Mouse (Mus musculus) granulocyte monocyte progenitor cell, adult 5-6 weeks (primary cell): ENCODE measurements around the gene Nipsnap2. TPM values are rescaled to one million over a fixed set of nuclear protein-coding genes. Genes with fewer than 3 reads are reported as not detected.

Experiments used
- total RNA-seq, 2 experiments: library from RNA; stranded (forward) in 1 of 2; stranded (reverse) in 1 of 2; fragments of 200-712, 200-1000 nt in 1 of 2; fragments of >200 nt in 1 of 2; fragmentation: Nextera tagmentation in 1 of 2; gene quantifications; 2 replicates each; pipeline ENCODE4 v1.2.3; 2014 to 2017

The Nipsnap2 gene
- total RNA-seq, 2 experiments from 2014 or later = 24.7 to 26.2 TPM

Other genes with a start within 250 kb of the Nipsnap2 start
- 75.3 and 87.2 TPM in 2 replicates for gene Sfswap, start 223.8 kb upstream of the Nipsnap2 start, total RNA-seq (2014; fragmentation: Nextera tagmentation)
- gene Sfswap, start 223.8 kb upstream of the Nipsnap2 start, total RNA-seq (2017) = 67.2 and 72.7 TPM in 2 replicates
- gene Mmp17, start 140.9 kb upstream of the Nipsnap2 start, total RNA-seq (2014; fragmentation: Nextera tagmentation) = not detected in 2 replicates
- gene Mmp17, start 140.9 kb upstream of the Nipsnap2 start, total RNA-seq (2017) = 1.5 TPM in 1 of 2 replicates, not detected in the other
- gene Zfp11, start 55.0 kb upstream of the Nipsnap2 start, total RNA-seq (2014; fragmentation: Nextera tagmentation) = 2.6 and 3.7 TPM in 2 replicates
- 1.5 and 4.9 TPM in 2 replicates for gene Zfp11, start 55.0 kb upstream of the Nipsnap2 start, total RNA-seq (2017)
- not detected in 2 replicates for gene Sept14, start 16.6 kb upstream of the Nipsnap2 start, total RNA-seq (2014; fragmentation: Nextera tagmentation)
- gene Sept14, start 16.6 kb upstream of the Nipsnap2 start, total RNA-seq (2017) = not detected in 2 replicates
- gene Mrps17, start 9.6 kb upstream of the Nipsnap2 start, total RNA-seq (2014; fragmentation: Nextera tagmentation) = 132 and 207 TPM in 2 replicates
- gene Mrps17, start 9.6 kb upstream of the Nipsnap2 start, total RNA-seq (2017) = 94.5 and 125 TPM in 2 replicates
- 23.5 and 34.6 TPM in 2 replicates for gene Psph, start 62.4 kb downstream of the Nipsnap2 start, total RNA-seq (2014; fragmentation: Nextera tagmentation)
- 20.5 and 21.4 TPM in 2 replicates for gene Psph, start 62.4 kb downstream of the Nipsnap2 start, total RNA-seq (2017)
- 17.1 and 31.7 TPM in 2 replicates for gene Sumf2, start 121.9 kb downstream of the Nipsnap2 start, total RNA-seq (2014; fragmentation: Nextera tagmentation)
- gene Sumf2, start 121.9 kb downstream of the Nipsnap2 start, total RNA-seq (2017) = 22.6 and 24.5 TPM in 2 replicates
- gene Chchd2, start 162.4 kb downstream of the Nipsnap2 start, total RNA-seq (2014; fragmentation: Nextera tagmentation) = 360 and 388 TPM in 2 replicates
- gene Chchd2, start 162.4 kb downstream of the Nipsnap2 start, total RNA-seq (2017) = 241 and 245 TPM in 2 replicates
- gene Zbed5, start 170.7 kb downstream of the Nipsnap2 start, total RNA-seq (2014; fragmentation: Nextera tagmentation) = 1.2 and 3.1 TPM in 2 replicates
- gene Zbed5, start 170.7 kb downstream of the Nipsnap2 start, total RNA-seq (2017) = 1.9 and 4.2 TPM in 2 replicates
- 0.36 TPM in 1 of 2 replicates, not detected in the other for gene Phkg1, start 173.5 kb downstream of the Nipsnap2 start, total RNA-seq (2014; fragmentation: Nextera tagmentation)
- 0.98 and 1.5 TPM in 2 replicates for gene Phkg1, start 173.5 kb downstream of the Nipsnap2 start, total RNA-seq (2017)
- gene Nupr1l, start 183.5 kb downstream of the Nipsnap2 start, total RNA-seq (2014; fragmentation: Nextera tagmentation) = 0.21 and 1.5 TPM in 2 replicates
- 0.34 and 0.72 TPM in 2 replicates for gene Nupr1l, start 183.5 kb downstream of the Nipsnap2 start, total RNA-seq (2017)
- 36.6 and 44.6 TPM in 2 replicates for gene Vkorc1l1, start 216.9 kb downstream of the Nipsnap2 start, total RNA-seq (2014; fragmentation: Nextera tagmentation)
- gene Vkorc1l1, start 216.9 kb downstream of the Nipsnap2 start, total RNA-seq (2017) = 26.7 and 39.9 TPM in 2 replicates